Mouse (Mus musculus): ENCODE results near the gene H2-DMb1. TPM values are rescaled to one million over a fixed set of nuclear protein-coding genes. Genes with fewer than 3 reads are reported as not detected.
A peak's percentile ranks its signal among the peaks of the same experiment; 100 is the strongest.

Gene H2-DMb1
- polyA plus RNA-seq, 1 experiment: 14.7 TPM

DNA sequence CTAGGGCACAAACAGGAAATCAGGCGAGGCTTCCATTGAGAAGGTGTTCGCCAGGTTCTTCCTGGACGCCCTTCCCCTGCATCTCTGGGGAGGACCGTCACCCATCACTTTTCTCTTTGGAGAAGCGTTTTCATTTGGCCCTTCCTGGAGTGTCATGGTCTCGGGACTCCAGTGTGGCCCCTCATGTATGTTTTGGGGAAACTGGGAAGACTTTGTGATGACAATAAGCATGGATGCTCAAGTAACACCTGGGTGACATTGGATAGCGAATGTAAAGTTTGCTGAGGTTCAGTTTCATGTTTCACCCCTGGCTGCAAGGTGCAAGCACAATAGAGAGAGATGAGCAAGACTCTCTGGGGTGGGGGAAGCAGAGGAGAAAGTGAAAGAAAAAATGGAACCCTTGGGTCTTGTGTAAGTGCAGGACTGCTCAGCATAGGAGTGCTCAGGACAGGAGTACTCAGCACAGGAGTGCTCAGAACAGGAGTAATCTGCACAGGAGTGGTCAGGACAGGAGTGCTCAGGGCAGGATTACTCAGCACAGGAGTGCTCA lies 48.7 kb downstream of the H2-DMb1 start:
- Histone ChIP-seq H3K4me3 (ENCODE audit: insufficient read depth, low read depth, low read length) (no peak overlapping the region), H3K27ac (replicated peaks; ENCODE audit: low read depth, low read length) (no peak overlapping the region), H3K4me1 (ENCODE audit: control insufficient read depth, insufficient read depth, insufficient read length, low read length) (no peaks in the 10 kb centered on the region; the same call in 1 of the 2 replicates)

DNA sequence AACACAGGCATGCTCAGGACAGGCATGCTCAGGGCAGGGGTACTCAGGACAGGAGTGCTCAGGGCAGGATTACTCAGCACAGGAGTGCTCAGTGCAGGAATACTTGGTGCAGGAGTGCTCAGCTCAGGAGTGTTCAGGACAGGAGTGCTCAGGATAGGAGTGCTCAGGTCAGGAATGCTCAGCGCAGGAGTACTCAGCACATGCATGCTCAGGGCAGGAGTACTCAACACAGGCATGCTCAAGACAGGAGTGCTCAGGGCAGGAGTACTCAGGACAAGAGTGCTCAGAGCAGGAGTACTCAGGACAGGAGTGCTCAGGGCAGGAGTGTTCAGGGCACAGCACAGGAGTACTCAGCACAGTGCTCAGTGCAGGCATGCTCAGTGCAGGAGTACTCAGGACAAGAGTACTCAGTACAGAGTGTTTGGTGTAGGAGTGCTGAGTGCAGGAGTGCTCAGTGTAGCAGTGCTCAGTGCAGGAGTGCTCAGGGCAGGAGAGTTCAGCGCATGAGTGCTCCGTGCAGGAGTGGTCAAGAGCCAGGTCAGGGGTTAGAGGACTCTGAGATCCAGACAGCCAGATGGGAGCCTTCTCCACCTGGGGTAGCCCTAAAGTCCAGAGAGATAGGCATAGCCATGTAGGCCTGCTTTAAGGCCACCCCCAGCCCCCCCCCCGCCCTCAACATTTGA lies 50.0 kb downstream of the H2-DMb1 start:
- no peak overlapping the region for H3K4me3 ChIP-seq (ENCODE audit: insufficient read depth, low read depth, low read length)
- H3K27ac ChIP-seq (replicated peaks; ENCODE audit: low read depth, low read length): no peak overlapping the region

DNA sequence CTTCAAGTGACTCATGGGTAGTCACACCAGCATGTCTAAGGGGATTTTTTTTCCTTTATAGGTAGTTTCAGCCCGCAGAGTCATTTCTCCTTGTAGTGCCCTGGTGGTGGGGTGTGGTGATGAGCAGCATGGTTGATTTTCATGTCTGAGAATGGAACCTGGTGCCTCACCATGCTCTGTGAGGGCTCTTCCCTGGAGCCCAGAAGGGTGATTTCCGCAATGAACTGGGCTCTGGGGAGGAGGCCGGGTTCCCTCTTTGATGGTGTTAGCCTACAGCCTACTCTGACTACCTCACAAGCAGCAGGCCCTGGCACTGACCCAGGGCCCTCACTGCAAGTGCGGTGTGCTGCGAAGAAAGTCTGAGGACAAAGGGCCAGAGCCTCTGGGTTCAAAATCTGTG lies 50.6 kb downstream of the H2-DMb1 start, which contains the start of gene Tap2:
Gene Tap2 (plus strand): TSS at position 84 of the 400 bp plus-strand sequence.
- peak within 1 kb of the TSS; percentile 95 for H3K27ac ChIP-seq (replicated peaks; ENCODE audit: low read depth, low read length)
- H3K4me1 ChIP-seq (ENCODE audit: control insufficient read depth, insufficient read depth, insufficient read length, low read length): no peaks in the 10 kb centered on the region; the same call in 1 of the 2 replicates
- peak within 1 kb of the TSS; percentile 100 for H3K4me3 ChIP-seq (ENCODE audit: insufficient read depth, low read depth, low read length)

More for the DNA sequence above, 50.0 kb downstream of the H2-DMb1 start:
- no peaks in the 10 kb centered on the region; the same call in 1 of the 2 replicates for H3K4me1 ChIP-seq (ENCODE audit: control insufficient read depth, insufficient read depth, insufficient read length, low read length)

DNA sequence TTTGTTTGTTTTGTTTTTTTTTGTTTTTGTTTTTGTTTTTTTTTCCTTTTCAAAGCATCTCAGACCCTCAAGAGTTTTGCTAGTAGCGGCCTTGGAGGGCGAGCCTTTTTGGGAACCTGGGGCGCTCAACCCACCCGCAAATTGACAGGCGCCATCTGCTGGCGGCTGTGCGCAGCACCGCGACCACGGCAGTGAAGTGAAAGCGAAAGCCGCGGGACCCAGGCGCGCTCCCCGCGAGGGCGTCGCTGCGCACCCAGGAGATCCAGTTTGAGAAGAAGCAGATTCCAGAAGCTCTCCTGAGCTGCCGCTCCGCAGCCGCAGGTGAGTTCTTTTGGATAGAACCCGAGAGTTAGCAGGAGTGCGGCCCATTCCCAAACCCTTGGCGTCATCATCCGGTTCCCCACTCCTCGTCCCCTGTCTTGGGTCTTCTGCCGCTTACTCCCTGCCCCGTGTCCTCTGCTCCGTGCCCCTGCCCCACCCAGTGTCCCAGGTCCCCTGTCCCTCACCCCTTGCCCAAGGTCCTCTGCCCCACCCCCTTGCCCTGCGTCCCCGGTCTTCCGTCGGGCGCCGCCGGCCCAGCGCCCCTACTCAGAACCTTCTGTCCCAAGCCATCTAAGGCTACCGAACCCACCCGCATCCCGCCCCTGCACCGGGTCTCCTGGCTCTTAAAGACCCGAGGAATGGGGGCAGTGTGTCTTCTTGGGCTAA lies 51.6 kb downstream of the H2-DMb1 start:
- peak overlapping the region; percentile 95 for H3K27ac ChIP-seq (replicated peaks; ENCODE audit: low read depth, low read length)
- H3K4me1 ChIP-seq (ENCODE audit: control insufficient read depth, insufficient read depth, insufficient read length, low read length): no peaks in the 10 kb centered on the region

GRCm38 (mm10) chr17:34205021-34205745 lies 52.3 kb downstream of the H2-DMb1 start:
- Histone ChIP-seq H3K27ac (replicated peaks; ENCODE audit: low read depth, low read length) (peak overlapping the region; percentile 95), H3K4me1 (ENCODE audit: control insufficient read depth, insufficient read depth, insufficient read length, low read length) (no peaks in the 10 kb centered on the region), H3K4me3 (ENCODE audit: insufficient read depth, low read depth, low read length) (peak overlapping the region; percentile 100)

More for the DNA sequence above, 51.6 kb downstream of the H2-DMb1 start:
- H3K4me3 ChIP-seq (ENCODE audit: insufficient read depth, low read depth, low read length): peak overlapping the region; percentile 100

DNA sequence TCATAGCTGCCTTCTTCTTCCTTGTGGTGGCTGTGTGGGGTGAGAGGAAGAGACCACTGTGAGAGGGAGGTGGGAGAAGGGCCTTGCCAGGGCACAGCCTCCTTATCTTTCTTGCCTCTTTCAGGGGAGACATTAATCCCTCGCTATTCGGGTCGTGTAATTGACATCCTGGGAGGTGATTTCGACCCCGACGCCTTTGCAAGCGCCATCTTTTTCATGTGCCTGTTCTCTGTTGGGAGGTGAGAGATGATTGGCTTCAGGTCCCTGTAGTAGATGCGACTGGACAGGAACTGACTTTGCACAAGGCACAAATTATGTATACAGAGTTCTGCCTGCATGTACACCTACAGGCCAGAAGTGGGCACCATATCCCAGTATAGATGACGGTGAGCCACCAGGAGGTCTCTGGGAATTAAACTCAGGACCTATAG lies 52.9 kb downstream of the H2-DMb1 start:
- Histone ChIP-seq H3K4me1 (ENCODE audit: control insufficient read depth, insufficient read depth, insufficient read length, low read length) (no peaks in the 10 kb centered on the region), H3K4me3 (ENCODE audit: insufficient read depth, low read depth, low read length) (peak overlapping the region; percentile 100), H3K27ac (replicated peaks; ENCODE audit: low read depth, low read length) (peak overlapping the region; percentile 63)

GRCm38 (mm10) chr17:34206731-34207130 lies 53.9 kb downstream of the H2-DMb1 start:
- Histone ChIP-seq H3K4me3 (ENCODE audit: insufficient read depth, low read depth, low read length) (no peak overlapping the region), H3K4me1 (ENCODE audit: control insufficient read depth, insufficient read depth, insufficient read length, low read length) (no peaks in the 10 kb centered on the region), H3K27ac (replicated peaks; ENCODE audit: low read depth, low read length) (no peak overlapping the region)

GRCm38 (mm10) chr17:34207456-34207855 lies 54.6 kb downstream of the H2-DMb1 start:
- H3K27ac ChIP-seq (replicated peaks; ENCODE audit: low read depth, low read length): no peak overlapping the region
- H3K4me1 ChIP-seq (ENCODE audit: control insufficient read depth, insufficient read depth, insufficient read length, low read length): no peaks in the 10 kb centered on the region
- no peak overlapping the region for H3K4me3 ChIP-seq (ENCODE audit: insufficient read depth, low read depth, low read length)

DNA sequence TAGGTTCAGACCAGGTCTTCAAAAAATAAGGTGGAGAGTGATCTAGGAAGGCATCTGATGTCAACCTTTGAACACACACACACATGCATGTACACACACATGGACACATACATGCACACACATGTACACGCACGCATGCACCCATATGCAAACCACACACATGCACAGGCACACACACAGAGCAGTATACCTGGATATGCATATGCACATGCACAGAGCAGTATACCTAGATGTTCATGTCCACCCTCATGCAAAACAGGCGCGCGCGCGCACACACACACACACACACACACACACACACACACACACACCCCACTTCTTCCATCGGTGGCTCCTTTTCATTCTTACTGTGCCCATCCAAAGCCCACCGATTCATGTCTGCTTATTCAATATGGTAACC lies 55.0 kb downstream of the H2-DMb1 start:
- Histone ChIP-seq H3K4me1 (ENCODE audit: control insufficient read depth, insufficient read depth, insufficient read length, low read length) (no peaks in the 10 kb centered on the region), H3K27ac (replicated peaks; ENCODE audit: low read depth, low read length) (no peak overlapping the region), H3K4me3 (ENCODE audit: insufficient read depth, low read depth, low read length) (no peak overlapping the region)

GRCm38 (mm10) chr17:34208421-34208820 lies 55.5 kb downstream of the H2-DMb1 start:
- no peak overlapping the region for H3K4me3 ChIP-seq (ENCODE audit: insufficient read depth, low read depth, low read length)
- H3K4me1 ChIP-seq (ENCODE audit: control insufficient read depth, insufficient read depth, insufficient read length, low read length): no peaks in the 10 kb centered on the region
- no peak overlapping the region for H3K27ac ChIP-seq (replicated peaks; ENCODE audit: low read depth, low read length)

DNA sequence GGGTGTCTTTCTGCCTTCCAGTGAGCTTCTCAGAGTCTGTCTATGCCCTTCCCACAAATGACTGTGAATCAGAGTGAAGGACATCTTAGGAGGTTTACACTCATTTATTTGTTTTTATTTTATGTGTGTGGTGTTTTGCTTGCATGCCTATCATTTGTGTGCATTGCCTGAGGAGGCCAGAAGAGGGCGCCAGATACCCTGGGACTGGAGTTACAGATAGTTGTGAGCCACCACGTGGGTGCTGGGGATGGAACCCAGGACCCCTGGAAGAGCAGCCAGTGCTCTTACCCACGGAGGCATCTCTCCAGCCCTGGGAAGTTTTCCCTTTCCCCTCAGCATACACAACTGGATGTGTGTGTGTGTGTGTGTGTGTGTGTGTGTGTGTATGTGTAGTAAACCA lies 56.8 kb downstream of the H2-DMb1 start:
- no peak overlapping the region for H3K4me3 ChIP-seq (ENCODE audit: insufficient read depth, low read depth, low read length)
- no peaks in the 10 kb centered on the region for H3K4me1 ChIP-seq (ENCODE audit: control insufficient read depth, insufficient read depth, insufficient read length, low read length)
- H3K27ac ChIP-seq (replicated peaks; ENCODE audit: low read depth, low read length): no peak overlapping the region

Other genes with a start within 250 kb of the H2-DMb1 start
- not detected in 2 replicates for gene Platr17, start 247.9 kb upstream of the H2-DMb1 start, polyA plus RNA-seq (2012; ENCODE audit: insufficient read depth, insufficient read length, missing spikeins)
- 13.6 and 26.9 TPM in 2 replicates for gene Daxx, start 243.7 kb upstream of the H2-DMb1 start, polyA plus RNA-seq (2012; ENCODE audit: insufficient read depth, insufficient read length, missing spikeins)
- 75.7 and 99.3 TPM in 2 replicates for gene Tapbp, start 237.2 kb upstream of the H2-DMb1 start, polyA plus RNA-seq (2012; ENCODE audit: insufficient read depth, insufficient read length, missing spikeins)
- 9.5 and 11.1 TPM in 2 replicates for gene Zbtb22, start 237.2 kb upstream of the H2-DMb1 start, polyA plus RNA-seq (2012; ENCODE audit: insufficient read depth, insufficient read length, missing spikeins)
- 16.4 and 20.2 TPM in 2 replicates for gene Rgl2, start 223.5 kb upstream of the H2-DMb1 start, polyA plus RNA-seq (2012; ENCODE audit: insufficient read depth, insufficient read length, missing spikeins)
- 83.2 and 131 TPM in 2 replicates for gene Pfdn6, start 212.7 kb upstream of the H2-DMb1 start, polyA plus RNA-seq (2012; ENCODE audit: insufficient read depth, insufficient read length, missing spikeins)
- gene Wdr46, start 212.4 kb upstream of the H2-DMb1 start, polyA plus RNA-seq (2012; ENCODE audit: insufficient read depth, insufficient read length, missing spikeins): 6.6 and 10.1 TPM in 2 replicates
- 2.2 and 2.4 TPM in 2 replicates for gene B3galt4, start 201.6 kb upstream of the H2-DMb1 start, polyA plus RNA-seq (2012; ENCODE audit: insufficient read depth, insufficient read length, missing spikeins)
- gene Vps52, start 197.3 kb upstream of the H2-DMb1 start, polyA plus RNA-seq (2012; ENCODE audit: insufficient read depth, insufficient read length, missing spikeins): 23.9 and 29.3 TPM in 2 replicates
- gene Rps18, start 197.1 kb upstream of the H2-DMb1 start, polyA plus RNA-seq (2012; ENCODE audit: insufficient read depth, insufficient read length, missing spikeins): 635 and 763 TPM in 2 replicates
- 394 and 673 TPM in 2 replicates for gene H2-K1, start 152.7 kb upstream of the H2-DMb1 start, polyA plus RNA-seq (2012; ENCODE audit: insufficient read depth, insufficient read length, missing spikeins)
- 10.2 and 10.3 TPM in 2 replicates for gene Ring1, start 128.4 kb upstream of the H2-DMb1 start, polyA plus RNA-seq (2012; ENCODE audit: insufficient read depth, insufficient read length, missing spikeins)
- 214 and 236 TPM in 2 replicates for gene H2-Ke6, start 125.0 kb upstream of the H2-DMb1 start, polyA plus RNA-seq (2012; ENCODE audit: insufficient read depth, insufficient read length, missing spikeins)
- gene Slc39a7, start 121.4 kb upstream of the H2-DMb1 start, polyA plus RNA-seq (2012; ENCODE audit: insufficient read depth, insufficient read length, missing spikeins): 40.0 and 44.7 TPM in 2 replicates
- gene Rxrb, start 121.3 kb upstream of the H2-DMb1 start, polyA plus RNA-seq (2012; ENCODE audit: insufficient read depth, insufficient read length, missing spikeins): 23.6 and 38.7 TPM in 2 replicates
- gene Col11a2, start 113.6 kb upstream of the H2-DMb1 start, polyA plus RNA-seq (2012; ENCODE audit: insufficient read depth, insufficient read length, missing spikeins): 0.38 and 1.0 TPM in 2 replicates
- gene H2-Oa, start 60.7 kb upstream of the H2-DMb1 start, polyA plus RNA-seq (2012; ENCODE audit: insufficient read depth, insufficient read length, missing spikeins): not detected in 2 replicates
- gene H2-DMa, start 33.5 kb upstream of the H2-DMb1 start, polyA plus RNA-seq (2012; ENCODE audit: insufficient read depth, insufficient read length, missing spikeins): 6.9 and 10.5 TPM in 2 replicates
- gene Brd2, start 30.4 kb upstream of the H2-DMb1 start, polyA plus RNA-seq (2012; ENCODE audit: insufficient read depth, insufficient read length, missing spikeins): 82.7 and 86.3 TPM in 2 replicates
- gene H2-DMb2, start 9.8 kb upstream of the H2-DMb1 start, polyA plus RNA-seq (2012; ENCODE audit: insufficient read depth, insufficient read length, missing spikeins): not detected in 2 replicates
- 5.5 and 6.9 TPM in 2 replicates for gene Tap1, start 34.5 kb downstream of the H2-DMb1 start, polyA plus RNA-seq (2012; ENCODE audit: insufficient read depth, insufficient read length, missing spikeins)
- gene Psmb9, start 34.7 kb downstream of the H2-DMb1 start, polyA plus RNA-seq (2012; ENCODE audit: insufficient read depth, insufficient read length, missing spikeins): 17.4 and 34.6 TPM in 2 replicates
- gene Psmb8, start 44.6 kb downstream of the H2-DMb1 start, polyA plus RNA-seq (2012; ENCODE audit: insufficient read depth, insufficient read length, missing spikeins): 20.2 and 21.9 TPM in 2 replicates
- 23.5 and 27.7 TPM in 2 replicates for gene Tap2, start 50.5 kb downstream of the H2-DMb1 start, polyA plus RNA-seq (2012; ENCODE audit: insufficient read depth, insufficient read length, missing spikeins)
- 0.55 and 2.1 TPM in 2 replicates for gene H2-Ob, start 85.8 kb downstream of the H2-DMb1 start, polyA plus RNA-seq (2012; ENCODE audit: insufficient read depth, insufficient read length, missing spikeins)
- 71.7 and 90.6 TPM in 2 replicates for gene H2-Ab1, start 104.6 kb downstream of the H2-DMb1 start, polyA plus RNA-seq (2012; ENCODE audit: insufficient read depth, insufficient read length, missing spikeins)
- gene H2-Aa, start 134.8 kb downstream of the H2-DMb1 start, polyA plus RNA-seq (2012; ENCODE audit: insufficient read depth, insufficient read length, missing spikeins): 181 and 183 TPM in 2 replicates
- gene H2-Eb1, start 152.8 kb downstream of the H2-DMb1 start, polyA plus RNA-seq (2012; ENCODE audit: insufficient read depth, insufficient read length, missing spikeins): 93.0 and 109 TPM in 2 replicates
- gene H2-Eb2, start 172.6 kb downstream of the H2-DMb1 start, polyA plus RNA-seq (2012; ENCODE audit: insufficient read depth, insufficient read length, missing spikeins): not detected in 2 replicates
- gene Btnl2, start 201.8 kb downstream of the H2-DMb1 start, polyA plus RNA-seq (2012; ENCODE audit: insufficient read depth, insufficient read length, missing spikeins): 0.67 TPM in 1 of 2 replicates, not detected in the other
- gene Btnl1, start 224.1 kb downstream of the H2-DMb1 start, polyA plus RNA-seq (2012; ENCODE audit: insufficient read depth, insufficient read length, missing spikeins): not detected in 2 replicates
- not detected in 2 replicates for gene BC051142, start 245.7 kb downstream of the H2-DMb1 start, polyA plus RNA-seq (2012; ENCODE audit: insufficient read depth, insufficient read length, missing spikeins)

All from brown adipose tissue, adult 24 weeks (tissue).